Mouse (Mus musculus): ENCODE measurements at regions not wholly inside any gene's neighbourhood (a gene's known extent, or its start where the extent isn't known, plus 50 kb on each side); places are given as distances from the start of the nearest gene placed in this dataset.
A peak's percentile ranks its signal among the peaks of the same experiment; 100 is the strongest.

DNA sequence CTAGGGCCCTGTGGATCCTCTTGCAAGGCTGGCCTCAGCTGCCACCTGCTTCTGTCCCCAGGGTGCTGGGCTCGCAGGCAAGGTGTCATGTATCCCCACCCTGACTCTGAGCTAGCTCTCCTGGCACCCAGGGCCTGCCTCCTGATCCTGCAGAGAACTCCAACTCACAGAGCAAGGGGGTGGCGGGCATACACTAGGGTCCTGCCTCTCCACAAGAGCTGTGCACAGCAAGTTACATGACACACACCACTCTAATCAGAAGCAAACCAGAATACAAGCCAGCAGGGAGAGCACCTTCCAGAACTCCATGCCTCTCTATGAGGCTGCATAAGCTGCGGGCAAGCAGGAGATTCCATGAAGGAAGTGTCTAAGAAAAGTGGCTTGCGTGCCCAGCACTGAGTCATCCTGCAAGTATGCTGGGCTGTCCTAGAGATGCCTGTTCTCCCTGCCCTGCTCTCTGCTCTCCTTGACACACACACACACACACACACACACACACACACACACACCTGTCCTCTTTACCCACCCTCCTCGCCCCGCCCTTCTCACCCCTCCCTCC is 208.8 kb upstream of the Arid1b start:
- peak; percentile 8 for DNase-seq (ENCODE audit: low spot score)

DNA sequence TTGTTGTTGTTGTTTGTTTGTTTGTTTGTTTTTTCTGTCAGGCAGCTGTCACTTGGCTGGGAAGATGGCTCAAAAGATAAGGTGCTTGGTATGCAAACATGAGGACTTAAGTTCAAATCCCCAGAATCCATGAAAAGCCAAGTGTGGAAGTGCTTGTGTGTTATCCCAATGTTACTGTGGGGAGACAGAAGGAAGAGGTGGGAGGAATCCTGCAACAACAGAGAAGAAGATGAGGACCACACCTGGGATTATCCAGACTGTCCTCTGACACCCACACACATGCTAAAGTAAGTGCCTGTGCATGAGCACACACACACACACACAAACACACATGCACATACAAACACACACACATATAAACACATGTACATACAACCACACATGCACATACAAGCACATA is 207.6 kb upstream of the Arid1b start:
- DNase-seq (ENCODE audit: low spot score), result no peak

DNA sequence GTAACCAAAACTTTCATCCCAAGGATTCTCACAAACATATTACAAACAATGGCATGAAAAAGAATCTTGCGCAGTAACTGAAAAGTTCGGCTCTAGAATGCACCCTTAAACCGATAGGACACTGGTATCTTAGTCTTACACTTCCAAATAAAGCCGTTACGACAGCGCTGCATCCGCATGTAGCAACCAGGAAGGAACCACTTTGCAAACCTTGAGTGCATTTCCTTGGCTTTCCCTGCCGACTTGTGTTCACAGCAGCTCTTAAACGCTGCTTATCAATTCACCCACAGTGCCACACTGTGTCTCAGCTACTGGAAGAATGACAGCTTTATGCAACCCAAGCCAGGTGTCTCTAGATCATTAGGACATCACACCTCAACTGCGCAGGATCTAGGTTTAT is 202.3 kb upstream of the Arid1b start:
- no peak for DNase-seq (ENCODE audit: low spot score)

DNA sequence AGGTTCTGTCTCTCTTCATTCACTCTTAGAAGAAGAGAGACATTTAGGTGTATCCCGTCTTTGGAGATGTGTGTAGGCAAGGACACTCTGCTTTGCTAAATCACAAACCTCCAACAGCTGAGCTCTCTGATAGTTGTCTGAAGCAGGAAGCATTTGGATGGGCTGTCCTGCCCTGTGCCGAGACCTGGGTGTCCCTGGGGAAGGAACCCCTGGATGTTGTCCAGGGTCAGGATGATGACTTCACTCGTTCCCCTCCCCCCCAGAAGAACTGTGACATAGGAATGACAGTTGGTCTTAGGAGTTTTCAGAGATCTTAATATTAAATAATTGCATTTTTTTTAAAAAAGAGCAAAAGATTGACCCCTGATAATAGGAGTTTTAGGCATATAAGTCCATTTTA is 197.9 kb upstream of the Arid1b start:
- peak; percentile 24 for DNase-seq (ENCODE audit: low spot score)

- DNase-seq (ENCODE audit: low spot score), result no peak
Observed at GRCm38 (mm10) chr17:4804013-4804412, 190.1 kb upstream of the Arid1b start.

DNA sequence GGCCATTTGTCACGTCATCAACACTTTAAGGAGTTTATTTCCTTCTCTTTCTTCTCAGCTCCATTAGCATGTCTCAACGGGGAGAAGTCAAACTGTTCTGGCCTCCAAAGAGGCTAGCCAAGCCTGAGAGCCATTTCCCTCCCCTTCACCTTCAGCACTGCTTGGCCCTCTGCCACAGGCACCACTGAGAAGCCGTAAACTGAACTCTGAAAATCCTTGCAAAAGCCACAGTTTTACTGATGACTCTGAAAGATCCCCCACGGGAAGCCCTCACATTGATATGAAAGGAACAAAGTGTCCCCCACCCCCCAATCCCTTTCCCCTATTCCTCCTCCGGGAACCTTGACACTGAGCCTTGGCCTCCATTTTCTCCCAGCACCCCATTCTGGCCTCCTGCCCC is 188.1 kb upstream of the Arid1b start:
- DNase-seq (ENCODE audit: low spot score), result no peak

DNA sequence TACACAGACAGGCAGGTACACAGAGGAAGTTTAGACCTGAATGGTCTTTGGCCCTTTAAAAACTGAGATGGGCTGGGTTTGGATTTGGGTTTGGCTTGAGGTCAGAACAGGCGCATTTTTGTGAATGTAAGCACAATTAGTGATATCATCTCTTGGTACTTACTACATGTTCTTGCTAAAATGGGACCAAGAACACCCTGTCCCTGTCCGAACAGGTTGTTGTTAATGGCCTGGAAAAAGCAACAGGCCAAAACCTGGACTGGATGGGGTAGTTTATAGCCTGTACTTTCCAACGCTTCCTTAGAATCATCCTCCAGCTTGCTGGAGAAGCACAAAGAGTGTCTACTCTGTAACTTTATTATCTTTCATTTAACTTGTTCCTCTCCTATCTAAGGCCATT is 185.2 kb upstream of the Arid1b start:
- DNase-seq (ENCODE audit: low spot score), result peak; percentile 14

- no peak for DNase-seq (ENCODE audit: low spot score)
Observed at GRCm38 (mm10) chr17:4813232-4813631, 180.9 kb upstream of the Arid1b start.

- no peak for DNase-seq (ENCODE audit: low spot score)
Observed at GRCm38 (mm10) chr17:4813666-4814065, 180.5 kb upstream of the Arid1b start.

DNA sequence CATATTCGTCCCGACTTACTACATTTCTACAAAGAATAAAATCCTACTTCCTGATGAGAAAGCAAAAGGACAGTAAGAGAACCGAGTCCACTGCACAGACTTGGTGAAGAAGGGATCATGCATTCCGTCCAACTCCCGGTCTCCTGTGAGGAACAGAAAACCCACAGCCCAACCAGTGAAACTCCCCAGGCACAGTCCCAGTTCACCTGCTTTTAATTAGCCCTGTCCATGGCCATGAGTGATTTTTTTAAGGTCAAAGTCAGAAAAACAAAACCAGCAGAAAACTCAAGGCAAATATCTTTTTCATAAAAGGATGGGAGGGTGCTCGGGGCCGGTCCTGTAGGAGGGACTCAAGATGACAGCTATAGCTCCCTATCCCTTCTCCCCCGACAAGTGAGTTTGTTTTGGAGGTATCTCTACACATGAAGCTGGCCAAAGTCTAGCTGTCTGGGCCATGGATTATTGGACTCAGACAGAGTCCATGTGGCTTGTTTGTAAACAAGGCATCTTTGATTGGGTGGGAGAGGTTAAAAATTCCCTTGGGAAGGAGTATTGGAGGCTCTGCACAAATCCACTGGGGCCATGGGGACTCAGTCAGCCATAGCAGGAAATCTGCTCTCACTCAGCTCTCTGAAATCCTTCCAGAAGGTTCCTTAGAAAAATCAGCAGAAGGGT is 168.8 kb upstream of the Arid1b start:
- no peak for DNase-seq (ENCODE audit: low spot score)

- peak; percentile 43 for DNase-seq (ENCODE audit: low spot score)
Observed at GRCm38 (mm10) chr17:4834065-4834464, 160.1 kb upstream of the Arid1b start.

GRCm38 (mm10) chr17:4834571-4834970 is 159.6 kb upstream of the Arid1b start:
- no peak for DNase-seq (ENCODE audit: low spot score)

GRCm38 (mm10) chr17:4835065-4835705 is 158.9 kb upstream of the Arid1b start:
- DNase-seq (ENCODE audit: low spot score), result no peak

DNA sequence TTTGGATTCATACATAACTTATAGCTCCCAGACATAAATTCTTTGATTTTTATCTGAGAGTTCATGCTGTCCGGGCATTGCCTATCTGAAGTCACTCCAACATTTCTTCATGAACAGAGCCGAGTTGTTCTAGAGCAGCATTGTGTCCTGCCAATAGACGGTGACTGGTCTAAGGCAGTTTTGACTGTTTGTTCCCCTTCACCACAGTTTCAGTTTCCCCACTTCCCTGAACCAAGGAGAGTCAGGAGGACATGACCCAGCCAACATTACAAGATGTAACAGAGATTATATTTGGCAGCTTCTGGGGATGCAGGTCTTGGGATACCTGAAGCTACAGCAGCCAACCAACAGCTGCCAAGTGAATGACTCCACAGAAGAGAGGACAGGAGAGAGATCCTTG is 154.0 kb upstream of the Arid1b start:
- no peak for DNase-seq (ENCODE audit: low spot score)

GRCm38 (mm10) chr17:4858304-4858703 is 135.8 kb upstream of the Arid1b start:
- DNase-seq (ENCODE audit: low spot score), result no peak

- no peak for DNase-seq (ENCODE audit: low spot score)
Observed at GRCm38 (mm10) chr17:4864901-4865300, 129.2 kb upstream of the Arid1b start.

DNA sequence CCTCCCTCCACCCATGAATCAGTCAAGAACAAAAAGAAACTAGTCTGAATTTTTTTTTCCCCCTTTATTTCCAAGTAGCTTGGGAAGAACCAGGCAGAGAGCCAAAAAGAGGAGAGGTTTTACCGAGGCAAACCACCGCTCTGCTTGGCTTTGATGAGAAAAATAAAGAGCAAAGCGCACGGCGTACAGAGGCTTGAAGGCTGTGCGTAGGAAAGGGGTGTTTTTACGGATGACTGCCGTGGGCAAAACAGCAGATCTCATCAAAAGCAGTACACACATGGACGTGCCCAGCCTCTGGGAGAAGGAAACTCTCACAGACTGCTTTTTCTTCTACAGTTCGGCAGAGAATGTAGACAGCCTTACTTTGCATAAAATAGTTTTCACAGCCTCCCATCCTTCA is 128.5 kb upstream of the Arid1b start:
- no peak for DNase-seq (ENCODE audit: low spot score)

DNA sequence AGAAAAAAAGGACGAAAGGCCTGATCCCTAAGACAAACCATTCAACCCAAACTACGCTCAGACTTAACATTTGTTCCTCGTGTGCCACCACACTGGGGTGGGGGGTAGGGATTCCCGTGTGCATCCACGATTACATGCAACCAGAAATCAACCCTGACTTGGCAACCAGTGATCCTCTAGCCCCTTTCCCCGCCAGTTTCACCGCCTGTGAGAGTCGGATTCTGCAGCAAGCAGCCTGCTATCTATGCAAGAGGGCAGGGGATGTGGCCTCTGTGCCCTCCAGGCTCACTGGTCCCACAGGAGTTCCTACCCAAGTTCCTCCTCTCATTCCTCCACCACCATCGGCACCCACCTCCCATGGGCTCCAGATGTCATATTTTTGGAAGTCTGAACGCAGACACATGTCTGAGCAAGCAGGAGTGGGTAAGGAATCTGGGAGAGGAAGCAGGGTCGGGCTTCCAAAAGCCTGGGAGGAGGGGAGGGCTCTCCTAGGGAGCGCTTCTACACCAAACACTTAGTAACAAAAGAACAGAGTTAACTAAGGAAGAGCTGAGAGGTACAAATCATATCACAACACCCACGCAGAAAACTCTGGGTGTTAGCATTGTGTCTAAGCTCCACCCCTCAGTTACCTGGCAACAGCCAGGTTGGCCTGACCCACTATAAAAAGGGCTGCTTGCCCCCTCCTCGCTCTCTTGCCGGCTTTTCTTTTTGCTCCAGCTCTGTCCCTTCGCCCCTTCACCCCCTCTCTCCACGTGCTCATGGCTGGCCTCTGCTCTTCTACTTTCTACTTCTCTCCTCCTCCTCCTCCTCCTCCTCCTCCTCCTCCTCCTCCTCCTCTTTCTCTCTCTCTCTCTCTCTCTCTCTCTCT is 127.9 kb upstream of the Arid1b start:
- DNase-seq (ENCODE audit: low spot score), result no peak

- no peak for DNase-seq (ENCODE audit: low spot score)
Observed at GRCm38 (mm10) chr17:4867083-4867482, 127.0 kb upstream of the Arid1b start.

- DNase-seq (ENCODE audit: low spot score), result peak; percentile 40
Observed at GRCm38 (mm10) chr17:4867754-4868445, 126.2 kb upstream of the Arid1b start.

DNA sequence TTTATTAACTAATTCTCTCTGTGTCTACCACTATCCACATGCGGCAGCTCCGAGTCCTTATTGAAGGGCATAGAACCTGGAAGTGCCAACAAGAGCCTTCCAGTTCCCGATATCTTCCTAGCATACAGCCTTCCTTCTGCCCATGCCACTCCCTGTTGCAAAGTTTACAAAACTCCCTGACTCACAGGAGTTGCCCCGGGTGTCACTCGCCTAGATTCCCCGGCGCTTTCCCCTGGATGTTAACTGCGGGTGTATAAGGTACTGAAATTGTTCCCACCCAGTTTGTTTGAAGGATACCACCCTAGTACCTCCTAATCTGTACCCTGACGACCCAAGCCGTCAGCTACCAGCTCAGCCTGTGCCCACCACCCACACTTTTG is 125.7 kb upstream of the Arid1b start:
- no peak for DNase-seq (ENCODE audit: low spot score)

DNA sequence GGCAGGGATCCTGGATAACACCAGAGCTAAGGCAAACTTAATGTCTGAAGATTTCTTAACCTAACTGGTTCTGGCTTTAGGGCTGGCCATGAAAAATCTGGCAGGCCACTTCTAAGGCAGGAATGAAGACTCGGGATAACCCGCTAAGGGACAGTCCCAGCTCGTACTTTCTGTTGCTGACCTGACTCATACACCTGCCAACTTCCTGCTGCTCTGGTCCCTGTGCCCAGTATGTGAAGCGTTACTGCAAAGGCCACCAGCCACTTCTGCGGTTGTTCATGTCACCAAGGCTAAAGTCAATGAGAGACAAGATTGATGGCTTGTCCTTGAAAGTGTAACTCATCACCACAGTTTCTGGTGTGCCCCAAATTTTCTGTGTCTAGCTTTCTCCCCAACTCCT is 125.3 kb upstream of the Arid1b start:
- no peak for DNase-seq (ENCODE audit: low spot score)
